In genomic region chr17:12201086-12201485, GRCm38 (mm10) we compare ENCODE assay signal across 21 mouse cellular contexts.
DNase-seq lines count a peak whose midpoint lies in the region; ATAC-seq and TF ChIP-seq lines count a peak whose summit lies in the region.
"Had no signal": no experiment of that assay in that cellular context is flagged by ENCODE, and none has a peak within 500 bp of the region (broad histone marks: within the 10 kb centered on the region; RNA-seq: fewer than 3 reads in every experiment).

No protein-coding gene starts in this region.

- TF ChIP-seq RAD21 in MEL (IDR thresholded peaks at IDR 0.05; ENCODE audit: low read depth, low read length): no peak

- no peak overlapping the region for H3K27ac ChIP-seq in MEL (ENCODE audit: control insufficient read depth, low read depth, low read length)
- no peak overlapping the region for H3K27ac ChIP-seq in intestine, embryonic 16.5 days (ENCODE audit: low read length)
- H3K27ac ChIP-seq: hindbrain, embryonic 14.5 days; left cerebral cortex, adult 2 months; lung, embryonic 15.5 days; macrophage; stomach, embryonic 15.5 days had no signal

- no peak for TF ChIP-seq CTCF in MEL (IDR thresholded peaks at IDR 0.05 in 2 of 3, conservative IDR thresholded peaks at IDR 0.05 in 1 of 3; ENCODE audit: control insufficient read depth in 1 of 3, insufficient read depth in 1 of 3, low read depth in 2 of 3, low read length in 3 of 3, poor library complexity in 1 of 3, severe bottlenecking in 1 of 3)

- H3K27me3 ChIP-seq in megakaryocyte, embryonic 14.5 days (replicated peaks): no peaks in the 10 kb centered on the region
- H3K27me3 ChIP-seq in MEL (ENCODE audit: control insufficient read depth in 1 of 2, insufficient read depth in 2 of 2, low read length in 2 of 2): no peaks in the 10 kb centered on the region
- H3K27me3 ChIP-seq in intestine, embryonic 16.5 days (replicated peaks; ENCODE audit: control insufficient read depth, insufficient read depth, low read length): no peaks in the 10 kb centered on the region
- H3K27me3 ChIP-seq: lung, embryonic 15.5 days; stomach, embryonic 15.5 days had no signal

- no peak overlapping the region for H3K4me2 ChIP-seq in intestine, embryonic 16.5 days (ENCODE audit: low read depth, low read length)
- H3K4me2 ChIP-seq: hindbrain, embryonic 14.5 days; lung, embryonic 15.5 days; stomach, embryonic 15.5 days had no signal

- TF ChIP-seq POLR2A in MEL (IDR thresholded peaks at IDR 0.05; ENCODE audit: control insufficient read depth in 1 of 2, insufficient read depth in 1 of 2, low read depth in 1 of 2, low read length in 2 of 2, poor library complexity in 1 of 2): no peak; a peak in 1 of 4 replicates

- H3K79me2 ChIP-seq in MEL (ENCODE audit: control insufficient read depth, insufficient read depth, low read length, poor library complexity): no peaks in the 10 kb centered on the region

- peaks cover 4% of the 10 kb centered on the region; the same call in 1 of the 2 replicates for H3K9me3 ChIP-seq in megakaryocyte, embryonic 14.5 days
- H3K9me3 ChIP-seq in MEL (replicated peaks; ENCODE audit: insufficient read depth, low read length): no peaks in the 10 kb centered on the region
- H3K9me3 ChIP-seq in intestine, embryonic 16.5 days (ENCODE audit: control insufficient read depth, low read length): no peaks in the 10 kb centered on the region
- H3K9me3 ChIP-seq: lung, embryonic 15.5 days; stomach, embryonic 15.5 days had no signal

- peak; percentile 46 for DNase-seq in MEL (ENCODE audit: low read depth, low spot score)
- peak; percentile 46 for DNase-seq in liver
- no peak for DNase-seq in cerebellum, postnatal 10 days
- no peak for DNase-seq in ovary, postnatal 10 days (ENCODE audit: low spot score)
- DNase-seq: cerebellum, adult 9-11 months; heart, postnatal 10 days; kidney, adult 11 months; kidney, postnatal 25 days; spleen, adult 18-20 months; thymus, adult 2 months had no signal

- no peak for ATAC-seq in megakaryocyte, adult 5-6 weeks (ENCODE audit: poor library complexity, severe bottlenecking)
- no peak for ATAC-seq in intestine, embryonic 16.5 days
- ATAC-seq: forebrain, embryonic 16.5 days; midbrain, embryonic 16.5 days had no signal

- H3K4me3 ChIP-seq in megakaryocyte, embryonic 14.5 days (replicated peaks): peak overlapping the region; percentile 64
- H3K4me3 ChIP-seq in MEL (ENCODE audit: control insufficient read depth in 1 of 2, insufficient read depth in 1 of 2, low read depth in 2 of 2, low read length in 2 of 2): no peak overlapping the region
- H3K4me3 ChIP-seq in intestine, embryonic 16.5 days (ENCODE audit: low read length): no peak overlapping the region
- H3K4me3 ChIP-seq: erythroblast, embryonic 14.5 days; left cerebral cortex, adult 2 months; lung, embryonic 15.5 days; stomach, embryonic 15.5 days had no signal

- no peak overlapping the region for H3K9ac ChIP-seq in MEL (ENCODE audit: control insufficient read depth, low read depth, low read length, poor library complexity, severe bottlenecking)
- H3K9ac ChIP-seq in intestine, embryonic 16.5 days (ENCODE audit: low read depth, low read length): no peak overlapping the region
- H3K9ac ChIP-seq: hindbrain, embryonic 14.5 days; lung, embryonic 15.5 days; stomach, embryonic 15.5 days had no signal

- TF ChIP-seq EP300 in MEL (IDR thresholded peaks at IDR 0.05; ENCODE audit: low read depth in 1 of 2, low read length in 2 of 2): no peak

- peaks cover 37% of the 10 kb centered on the region for H3K4me1 ChIP-seq in megakaryocyte, embryonic 14.5 days
- H3K4me1 ChIP-seq in MEL (ENCODE audit: control insufficient read depth in 1 of 2, insufficient read depth in 2 of 2, low read length in 2 of 2): peaks cover 3 to 22% of the 10 kb centered on the region in 2 experiments
- peaks cover 27% of the 10 kb centered on the region for H3K4me1 ChIP-seq in intestine, embryonic 16.5 days (ENCODE audit: control insufficient read depth, insufficient read depth, low read length)

- 94% methylated on average over 1 of the region's 1 CpGs for WGBS in intestine, embryonic 16.5 days

- H3K36me3 ChIP-seq in megakaryocyte, embryonic 14.5 days (replicated peaks; ENCODE audit: low read length): peaks cover 9% of the 10 kb centered on the region
- H3K36me3 ChIP-seq in MEL (ENCODE audit: control insufficient read depth in 1 of 2, insufficient read depth in 2 of 2, low read length in 2 of 2): peaks cover 0 to 10% of the 10 kb centered on the region in 2 experiments; a peak in 2 of 4 replicates
- H3K36me3 ChIP-seq in intestine, embryonic 16.5 days (ENCODE audit: control insufficient read depth, insufficient read depth, low read length): no peaks in the 10 kb centered on the region
- H3K36me3 ChIP-seq: lung, embryonic 15.5 days; stomach, embryonic 15.5 days had no signal

TF ChIP-seq in MEL, 35 proteins besides CTCF, POLR2A, EP300 and RAD21:
- TF ChIP-seq GATA1 (IDR thresholded peaks at IDR 0.05; ENCODE audit: low read depth, low read length) (no peak), HCFC1 (IDR thresholded peaks at IDR 0.05; ENCODE audit: low read depth, low read length) (no peak), TCF12 (IDR thresholded peaks at IDR 0.05; ENCODE audit: low read depth, low read length) (no peak), CHD2 (IDR thresholded peaks at IDR 0.05; ENCODE audit: low read length) (no peak), POLR2AphosphoS2 (IDR thresholded peaks at IDR 0.05; ENCODE audit: low read length) (no peak), ELF1 (IDR thresholded peaks at IDR 0.05; ENCODE audit: low read depth, low read length) (no peak), SMC3 (IDR thresholded peaks at IDR 0.05; ENCODE audit: low read depth, low read length) (no peak)

Comparison
In these comparisons a context has a peak if more than half of its experiments do, and no peak if none do; other contexts are left out.
1. DNase-seq: peak in MEL (single experiment) and liver (single experiment); none in cerebellum, postnatal 10 days (0 of 2) and ovary, postnatal 10 days (single experiment).